Mouse (Mus musculus) kidney, postnatal 10 days (tissue): ENCODE results near the gene Ugt1a6a.

Experiments
- DNase-seq: peaks from one replicate; pipeline ENCODE4 v3.0.0; 2021; ENCODE audit warnings: mixed read lengths

The Ugt1a6a gene

DNA sequence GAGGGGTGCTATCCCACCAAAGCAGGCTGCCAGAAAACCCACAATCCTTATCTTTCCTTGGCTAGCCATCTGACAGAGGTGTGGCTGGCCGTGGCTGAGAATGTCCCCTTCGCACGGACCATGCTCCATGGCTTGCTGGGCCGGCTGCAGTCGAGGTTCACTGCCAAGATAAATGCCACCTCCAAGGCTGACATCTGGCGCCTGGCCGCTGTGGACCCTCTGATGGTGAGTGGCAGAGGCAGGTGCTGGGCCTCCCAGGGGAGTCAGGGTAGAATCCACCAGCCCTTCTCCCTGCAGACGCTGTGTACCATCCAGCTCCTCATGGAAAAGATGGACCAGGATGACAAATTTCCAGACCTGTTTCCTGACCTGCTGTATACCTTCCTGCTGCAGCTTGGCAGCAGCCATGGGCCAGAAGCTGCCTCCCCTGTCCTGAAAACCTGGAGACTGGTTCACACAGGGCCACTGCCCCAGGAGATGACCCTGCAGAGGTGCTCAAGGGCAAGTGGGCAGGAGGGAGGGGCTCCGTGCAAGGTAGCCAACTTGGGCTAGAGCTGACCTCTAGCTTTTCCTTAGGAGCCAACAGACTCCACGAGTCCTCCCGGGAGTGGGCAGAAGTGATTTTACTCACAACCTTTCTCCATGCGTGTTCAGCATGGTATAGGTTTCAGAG is 120.3 kb downstream of the Ugt1a6a start:
- DNase-seq = peak; percentile 49

DNA sequence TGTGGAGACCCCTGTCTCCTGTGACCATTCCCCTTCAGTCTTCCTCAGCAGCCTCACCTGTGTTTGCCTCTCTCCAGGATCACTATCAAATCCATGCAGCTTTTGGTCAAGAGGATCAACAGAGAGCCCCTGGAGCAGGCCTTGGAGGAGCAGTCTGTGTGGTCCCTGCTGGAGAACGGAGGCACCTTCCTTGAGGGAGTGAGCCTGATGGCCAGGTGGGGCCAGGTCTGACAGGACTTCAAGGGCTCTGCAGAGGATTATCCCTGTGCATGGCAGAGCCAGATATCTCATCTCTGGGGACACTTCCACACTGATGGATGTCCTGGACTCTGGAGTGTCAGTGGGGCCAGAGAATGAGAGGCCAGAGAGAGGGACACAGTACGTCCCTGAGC is 120.9 kb downstream of the Ugt1a6a start:
- DNase-seq = no peak

DNA sequence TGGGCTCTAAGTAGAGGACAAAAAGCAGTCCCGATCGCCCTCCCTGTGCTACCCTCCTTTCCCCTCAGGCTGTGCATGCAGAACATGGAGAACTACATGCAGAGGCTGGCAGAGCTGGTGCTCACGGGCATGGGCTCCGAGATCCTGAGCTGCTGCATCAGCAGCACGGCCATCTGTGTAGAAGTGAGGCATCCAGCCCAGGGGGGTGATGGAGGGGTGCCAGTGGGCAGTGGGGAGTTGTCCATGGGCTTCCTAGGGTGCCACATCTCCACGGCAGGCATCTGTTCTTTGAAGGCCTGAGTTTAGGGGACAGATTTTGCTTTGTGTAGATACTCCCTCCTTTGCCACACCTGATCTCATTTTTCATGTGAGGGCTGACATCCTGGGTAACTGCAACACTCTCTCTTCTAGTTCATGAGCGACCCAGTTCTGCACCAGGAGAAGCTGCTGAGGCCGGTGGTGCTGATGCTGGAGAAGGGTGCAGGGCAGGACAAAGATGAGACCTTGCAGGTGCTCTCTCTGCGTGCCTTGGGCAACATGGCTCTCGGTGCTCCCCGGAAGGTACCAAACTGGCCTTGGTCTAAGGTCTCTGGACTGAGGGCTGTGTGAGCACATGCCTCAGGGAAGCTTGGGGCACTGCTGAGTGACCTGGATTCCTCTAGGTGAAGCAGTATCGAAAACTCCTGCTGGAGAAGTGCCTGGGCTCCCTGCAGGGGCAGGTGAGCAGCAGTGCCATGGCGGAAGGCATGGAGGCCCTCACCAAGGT is 121.6 kb downstream of the Ugt1a6a start:
- peak; percentile 42 for DNase-seq

DNA sequence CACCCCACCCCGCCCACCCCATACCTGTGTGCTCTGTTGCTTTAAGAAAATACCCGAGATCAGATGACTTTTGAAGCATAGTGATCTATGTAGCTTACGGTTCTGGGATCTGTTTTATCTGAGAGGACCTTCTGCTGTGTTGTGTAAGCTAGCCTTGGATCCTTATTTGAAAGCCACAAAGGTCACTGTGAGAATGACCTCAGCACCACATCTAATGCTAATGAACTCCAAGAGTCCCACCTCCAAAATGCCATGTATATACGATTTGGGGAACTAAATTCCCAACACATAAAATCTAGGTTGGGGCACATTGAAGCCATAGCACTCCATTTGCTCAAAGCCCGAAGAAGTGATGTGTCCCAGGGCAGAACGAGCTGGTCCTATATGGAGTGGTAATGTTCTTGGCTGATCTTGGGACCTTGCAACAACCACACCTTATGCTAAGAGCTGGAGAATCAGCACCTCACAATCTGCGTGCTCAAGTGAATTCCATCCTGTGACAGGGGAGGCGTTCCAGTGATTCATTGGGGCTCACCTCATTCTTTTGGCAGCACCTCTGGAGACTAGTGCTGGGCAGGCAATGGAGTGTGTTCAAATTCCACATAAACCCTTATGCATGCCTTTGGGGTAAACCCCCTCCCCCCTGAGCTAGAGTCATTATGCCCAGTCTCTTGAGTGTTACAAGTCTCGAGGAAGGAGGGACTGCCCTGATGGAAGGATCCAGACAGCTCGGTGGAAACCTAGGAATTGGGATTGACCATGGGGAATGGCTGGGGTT is 122.5 kb downstream of the Ugt1a6a start:
- no peak for DNase-seq

DNA sequence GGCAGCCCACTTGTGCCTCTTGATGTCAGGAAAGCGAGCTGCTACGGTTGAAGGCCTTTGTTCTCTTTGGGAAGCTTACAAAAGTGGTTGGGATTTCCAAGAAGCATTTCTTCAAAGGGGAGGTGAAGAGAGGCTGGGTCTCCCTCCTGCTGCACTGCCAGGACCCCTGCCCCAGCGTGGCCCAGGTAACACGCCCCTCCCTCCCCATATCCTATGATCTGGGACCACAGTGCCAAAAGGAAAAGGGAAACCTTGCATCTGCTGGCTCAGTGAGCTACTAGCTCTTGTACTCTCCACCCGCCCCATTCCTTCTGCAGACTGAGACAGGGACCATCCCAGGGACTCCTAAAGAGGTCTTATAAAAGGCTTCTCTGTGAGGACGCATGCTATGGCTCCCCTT is 123.1 kb downstream of the Ugt1a6a start:
- DNase-seq = no peak

DNA sequence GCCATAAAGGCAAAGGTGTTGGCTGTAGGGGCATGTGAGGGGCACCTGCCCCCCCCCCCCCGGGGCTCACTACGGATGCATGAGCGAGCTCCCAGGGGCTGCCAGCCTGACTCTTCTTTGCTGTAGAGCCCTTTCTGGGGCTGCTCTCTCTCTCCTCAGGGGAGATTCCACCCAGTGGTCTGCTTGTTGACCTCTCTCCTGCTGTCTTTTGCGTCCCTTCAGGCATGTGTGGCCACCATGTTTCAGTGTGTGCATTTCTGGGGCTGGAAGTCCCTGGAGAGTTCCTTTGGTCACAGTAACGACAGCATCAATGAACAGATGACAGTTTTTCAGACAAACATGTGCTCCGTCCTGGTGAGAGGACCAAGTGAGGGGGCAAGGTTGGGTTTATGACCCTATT is 123.8 kb downstream of the Ugt1a6a start:
- peak; percentile 32 for DNase-seq

DNA sequence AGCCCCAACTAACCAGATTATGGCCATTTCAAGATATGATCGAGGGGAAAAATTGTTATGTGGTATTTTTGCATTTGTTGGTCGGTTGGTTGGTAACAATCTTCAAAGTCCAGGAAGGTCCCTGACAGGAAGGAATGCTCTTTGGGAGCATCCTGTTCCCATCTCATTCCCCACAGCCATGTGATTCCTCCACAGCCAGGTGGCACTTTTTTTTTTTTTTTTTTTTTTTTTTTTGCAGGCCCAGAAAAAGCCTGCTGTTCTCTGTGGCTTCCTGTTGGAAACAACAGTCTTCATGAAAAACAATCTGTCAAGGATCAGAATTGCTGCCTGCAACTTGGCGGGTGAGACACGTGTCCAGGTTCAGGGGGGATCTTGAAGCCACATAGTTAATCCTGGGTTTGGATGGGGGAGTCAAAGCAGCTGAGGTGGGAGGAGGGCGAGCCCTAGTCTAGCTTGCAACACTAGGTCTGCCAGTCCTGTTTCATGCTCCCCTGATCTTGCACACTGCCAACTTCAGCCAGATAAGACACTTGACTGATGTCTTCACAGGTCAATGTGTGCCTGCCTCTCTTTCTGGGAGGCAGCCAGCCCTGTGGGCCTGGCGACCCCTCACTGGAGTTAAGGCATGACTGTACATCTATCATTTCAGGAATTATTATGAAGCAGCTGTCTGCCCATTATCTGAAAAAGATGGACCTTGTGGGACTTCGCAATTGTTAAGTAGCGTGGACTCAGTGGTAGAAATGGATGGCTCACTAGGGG is 124.5 kb downstream of the Ugt1a6a start:
- DNase-seq = peak; percentile 62

DNA sequence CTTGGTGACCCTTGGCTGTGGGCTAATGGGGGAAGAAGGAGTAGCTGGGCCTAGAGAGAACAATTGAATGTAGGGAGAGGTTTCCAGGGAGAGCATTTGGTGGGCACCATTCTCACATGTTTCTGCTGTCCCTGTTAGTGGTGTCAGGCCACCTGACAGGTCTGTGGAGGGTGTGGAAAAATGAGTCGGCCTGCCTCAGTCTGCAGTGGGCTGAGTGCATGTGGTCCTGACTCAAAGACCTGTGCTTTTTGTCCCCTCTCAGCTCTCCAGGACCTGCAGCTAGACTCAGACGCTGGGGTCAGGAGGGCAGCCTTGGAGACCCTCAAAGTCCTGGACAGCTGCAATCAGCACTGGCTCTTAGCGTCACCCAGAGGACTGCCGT is 125.0 kb downstream of the Ugt1a6a start:
- peak; percentile 49 for DNase-seq

DNA sequence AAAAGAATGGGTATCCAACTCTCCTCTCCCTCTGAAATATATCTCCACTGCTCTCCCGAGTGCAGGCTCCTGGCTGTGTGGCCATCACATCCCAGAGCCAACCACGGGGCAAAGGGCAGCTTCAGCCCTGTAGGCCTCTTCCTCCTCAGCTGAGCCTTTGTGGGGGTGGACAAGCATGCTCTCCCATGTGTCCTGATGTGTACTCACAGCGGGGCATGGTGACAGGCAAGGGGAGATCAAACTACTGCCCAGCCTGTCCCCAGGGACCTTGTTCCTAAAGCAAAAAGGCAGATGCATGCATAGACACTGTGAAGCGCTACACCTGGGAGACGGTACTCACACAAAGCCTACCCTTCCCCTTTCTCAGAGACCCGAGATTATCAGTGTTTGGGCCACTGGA is 125.5 kb downstream of the Ugt1a6a start:
- peak; percentile 84 for DNase-seq

DNA sequence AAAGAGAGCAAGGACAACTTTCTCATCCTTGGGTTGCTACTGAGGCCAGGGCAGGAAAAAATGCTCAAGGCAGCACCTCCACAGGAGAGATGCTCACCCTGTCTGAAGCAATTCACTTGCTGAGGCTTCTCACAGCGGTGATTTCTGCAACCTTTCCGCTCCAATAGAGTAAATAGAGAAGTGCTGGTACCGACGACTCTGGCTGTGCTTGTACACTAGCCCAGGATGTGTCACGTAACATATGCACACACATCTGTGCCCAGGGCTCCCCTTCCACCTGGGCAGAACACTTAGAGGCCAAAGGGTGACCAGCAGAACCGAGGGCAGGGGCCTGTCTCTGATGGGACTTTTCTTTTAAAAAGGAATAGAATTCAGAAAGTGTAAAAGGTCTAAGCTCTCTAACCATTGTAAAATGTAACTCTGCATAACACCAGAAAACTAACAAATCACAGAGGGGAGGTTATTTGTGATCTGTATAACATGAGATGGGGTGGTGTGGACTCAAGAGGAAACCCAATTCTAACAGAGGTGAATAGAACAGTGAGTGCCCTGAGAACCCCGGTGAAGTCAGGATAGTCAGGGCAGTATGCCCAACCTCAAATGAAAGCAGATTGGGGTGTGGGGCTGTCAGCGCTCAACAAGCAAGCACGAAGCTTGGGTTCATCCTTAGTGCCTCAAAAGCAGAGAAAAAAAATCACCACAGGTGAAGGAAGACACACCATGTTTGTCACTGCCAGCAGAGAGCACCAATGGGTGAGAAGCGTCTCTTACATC is 126.2 kb downstream of the Ugt1a6a start:
- no peak for DNase-seq

DNA sequence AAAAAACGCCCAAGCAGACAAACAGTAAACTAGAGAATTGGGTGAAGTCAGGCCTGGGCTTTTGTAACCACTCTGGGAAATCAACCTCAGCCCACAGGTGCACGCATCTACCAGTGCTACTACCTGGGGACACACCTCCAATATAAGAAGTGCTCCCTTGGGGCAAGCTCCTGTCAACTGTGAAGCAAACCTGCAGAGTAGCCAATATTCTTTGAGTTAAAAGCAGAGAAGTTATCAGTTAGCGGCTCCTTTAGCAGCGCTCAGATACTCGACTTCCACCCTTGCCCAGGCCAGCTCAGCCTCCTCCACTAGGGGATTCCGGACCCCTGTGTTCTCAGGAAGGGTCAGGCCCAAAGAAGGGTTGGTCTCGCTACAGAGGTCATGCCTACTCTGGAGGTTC is 127.1 kb downstream of the Ugt1a6a start:
- DNase-seq = no peak

DNA sequence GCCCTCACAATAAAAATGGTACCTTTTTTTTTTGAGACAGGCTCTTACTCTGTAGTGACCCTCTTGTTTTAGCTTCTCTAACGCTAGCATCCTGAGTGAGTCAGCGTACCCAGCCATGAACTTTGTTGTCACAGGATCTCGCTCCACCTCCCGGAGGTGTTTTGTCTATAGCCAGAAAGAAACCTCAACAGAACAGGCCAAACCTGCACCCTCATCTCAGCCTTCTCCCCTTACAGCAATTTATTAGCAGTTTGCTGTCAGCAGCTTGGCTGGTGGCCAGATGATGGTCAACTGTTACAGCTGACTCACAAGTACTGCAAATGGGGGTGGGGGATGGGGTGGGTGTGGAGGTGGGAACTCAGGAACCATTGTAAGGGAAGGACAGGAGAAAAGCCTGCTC is 127.6 kb downstream of the Ugt1a6a start:
- DNase-seq = peak; percentile 89

DNA sequence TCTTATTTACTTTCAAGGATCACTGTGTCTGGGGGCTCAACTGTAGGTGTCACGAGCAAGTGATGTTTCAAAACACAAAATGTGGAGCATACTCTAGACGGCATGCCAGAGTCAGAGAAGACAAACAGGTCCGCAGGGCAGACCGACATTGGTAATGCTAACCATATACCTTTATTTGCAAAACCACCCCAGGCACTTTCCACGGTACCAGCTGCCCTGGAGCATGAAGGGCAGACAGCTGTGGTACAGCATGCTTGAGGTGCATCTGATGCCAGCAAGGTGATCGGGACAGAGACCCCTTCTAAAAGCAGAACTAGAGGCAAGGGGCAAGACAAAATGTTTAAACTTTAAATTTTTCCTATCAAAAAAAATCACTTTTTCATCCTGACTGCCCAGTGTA is 128.4 kb downstream of the Ugt1a6a start:
- DNase-seq = no peak

DNA sequence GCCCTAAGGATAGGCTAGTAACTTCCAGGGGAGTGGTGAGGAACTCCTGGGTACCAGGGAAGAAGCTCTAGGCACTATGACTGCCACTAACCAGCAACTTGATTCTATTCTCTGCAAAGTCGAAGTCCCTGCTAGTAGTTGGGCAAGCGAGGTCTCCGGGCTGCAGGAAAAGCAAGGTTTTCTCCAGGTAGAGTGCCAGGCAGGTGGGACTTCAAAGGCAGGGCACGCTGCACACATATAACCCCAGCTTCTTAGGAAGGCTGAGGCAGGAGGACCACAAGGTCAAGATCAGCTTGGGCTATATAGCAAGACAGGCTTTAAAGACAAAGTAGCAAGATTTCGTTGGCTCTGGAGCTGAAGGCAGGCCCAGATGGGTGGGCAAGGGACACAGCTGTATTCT is 129.2 kb downstream of the Ugt1a6a start:
- DNase-seq = no peak

DNA sequence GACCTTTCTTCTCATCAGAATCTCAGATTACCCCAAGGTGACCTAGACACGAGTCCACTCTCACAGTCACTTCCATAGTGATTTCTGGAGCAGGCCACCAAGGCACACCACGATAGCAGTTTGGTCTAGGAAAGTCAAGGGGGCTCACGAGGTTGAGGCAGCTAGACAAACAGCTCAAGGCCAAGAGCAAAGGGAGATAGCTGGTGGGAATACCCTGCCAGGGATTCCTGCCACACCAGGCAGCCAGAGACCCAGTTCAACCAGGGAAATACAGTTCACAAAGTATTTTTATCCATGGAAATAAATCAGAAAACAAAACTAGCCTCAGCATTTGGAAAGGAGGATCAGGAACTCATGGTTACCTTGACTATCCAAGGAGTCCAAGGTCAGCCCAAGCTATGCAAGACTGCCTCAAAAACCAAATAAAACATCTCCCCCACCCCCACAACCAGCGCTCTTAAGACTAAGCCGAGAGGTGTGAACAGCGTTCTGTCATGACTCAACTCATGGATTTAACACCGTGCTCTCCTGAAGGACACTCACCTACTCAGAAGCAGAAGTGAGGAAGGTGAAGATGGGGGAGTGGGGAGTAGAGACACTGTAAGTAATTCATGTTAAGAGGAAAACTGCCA is 129.7 kb downstream of the Ugt1a6a start:
- no peak for DNase-seq

DNA sequence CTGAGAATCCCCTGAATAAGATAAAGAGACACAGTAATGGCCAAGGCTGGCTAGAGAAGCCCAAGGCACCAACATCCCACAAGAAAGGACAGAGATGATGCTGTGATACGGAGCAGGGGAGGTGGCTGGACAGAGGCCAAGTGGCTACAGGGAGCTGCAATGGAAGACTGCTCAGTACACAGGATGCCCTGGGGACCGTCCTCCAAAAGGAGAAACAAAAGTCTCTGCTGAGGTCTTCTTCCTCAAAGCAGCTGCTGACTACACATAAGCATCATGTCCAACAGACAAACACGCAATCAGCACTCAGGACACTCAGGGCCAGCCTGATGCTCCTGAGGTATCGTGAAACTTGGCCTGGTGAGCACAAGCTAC is 130.2 kb downstream of the Ugt1a6a start:
- DNase-seq = peak; percentile 66

DNA sequence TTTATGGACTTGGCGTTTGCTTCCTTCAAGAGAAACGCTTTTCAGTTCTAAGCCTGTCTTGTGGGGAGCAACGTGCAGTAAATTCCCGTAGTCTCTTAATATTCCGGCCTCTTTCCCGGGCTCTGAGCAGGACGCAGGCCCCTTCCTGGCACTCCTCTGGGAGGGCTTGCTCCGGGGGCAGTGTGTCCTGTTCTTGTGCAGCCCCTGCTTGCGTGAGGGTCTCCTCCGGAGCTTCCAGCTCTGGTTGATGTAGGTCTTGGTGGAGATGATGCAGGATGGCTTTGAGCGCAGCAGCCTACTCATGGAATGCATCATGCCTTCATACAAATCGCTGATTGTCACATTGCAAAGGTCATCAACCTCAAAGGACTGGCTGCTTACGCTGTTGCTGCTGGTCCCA is 131.5 kb downstream of the Ugt1a6a start:
- DNase-seq = no peak

DNA sequence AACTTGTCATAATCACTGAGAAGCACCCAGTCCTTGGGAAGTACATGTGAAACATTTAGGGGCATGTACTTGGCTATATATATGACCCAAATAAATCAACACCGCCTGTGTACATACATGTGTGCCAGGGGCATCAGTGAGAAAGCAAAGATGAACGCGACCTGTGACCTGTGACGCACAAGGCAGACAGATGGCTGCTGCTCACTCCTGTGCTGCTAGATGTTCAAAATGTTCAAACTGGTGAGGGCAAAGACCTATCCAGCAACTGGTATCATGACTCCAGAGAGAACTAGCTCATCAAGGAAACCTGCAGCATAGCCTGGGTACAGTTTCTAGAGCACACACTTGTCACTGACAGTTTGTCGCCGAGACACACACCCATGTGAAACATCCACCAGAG is 132.9 kb downstream of the Ugt1a6a start:
- DNase-seq = no peak

DNA sequence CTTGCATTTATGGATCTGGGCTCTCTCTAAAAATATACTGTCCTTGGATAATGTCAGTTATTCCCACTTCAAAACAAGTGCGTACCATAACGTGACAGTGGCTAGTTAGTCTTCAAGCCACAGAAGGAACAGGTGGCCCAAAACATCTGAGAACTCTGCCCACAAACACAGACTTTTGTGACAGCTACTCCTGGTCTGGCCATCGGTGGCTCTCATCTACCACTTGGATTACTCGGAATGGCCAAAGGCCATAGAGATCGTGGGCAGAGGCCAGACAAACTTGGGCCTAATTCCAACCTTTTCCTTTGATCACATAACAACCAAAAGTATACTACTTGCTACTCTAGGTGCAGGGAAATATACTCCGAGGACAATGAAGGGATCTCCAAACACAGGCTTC is 133.5 kb downstream of the Ugt1a6a start:
- no peak for DNase-seq
